Mouse (Mus musculus) spleen, postnatal 10 days (tissue): Measurements from ENCODE around the gene Vps54.
"Not testable (repeated sequence)": the region's sequence is repeated elsewhere in the genome, so short reads cannot be mapped to it uniquely, and the experiment has no call there.

Source experiments
- DNase-seq, 2 experiments: peaks; one replicate each; pipeline ENCODE4 v3.0.0; 2021 to 2022; ENCODE audit warnings: low spot score in 2 of 2

Vps54 gene

GRCm38 (mm10) chr11:21241351-21241750 is 2.3 kb downstream of the Vps54 start:
- no peak for DNase-seq

DNA sequence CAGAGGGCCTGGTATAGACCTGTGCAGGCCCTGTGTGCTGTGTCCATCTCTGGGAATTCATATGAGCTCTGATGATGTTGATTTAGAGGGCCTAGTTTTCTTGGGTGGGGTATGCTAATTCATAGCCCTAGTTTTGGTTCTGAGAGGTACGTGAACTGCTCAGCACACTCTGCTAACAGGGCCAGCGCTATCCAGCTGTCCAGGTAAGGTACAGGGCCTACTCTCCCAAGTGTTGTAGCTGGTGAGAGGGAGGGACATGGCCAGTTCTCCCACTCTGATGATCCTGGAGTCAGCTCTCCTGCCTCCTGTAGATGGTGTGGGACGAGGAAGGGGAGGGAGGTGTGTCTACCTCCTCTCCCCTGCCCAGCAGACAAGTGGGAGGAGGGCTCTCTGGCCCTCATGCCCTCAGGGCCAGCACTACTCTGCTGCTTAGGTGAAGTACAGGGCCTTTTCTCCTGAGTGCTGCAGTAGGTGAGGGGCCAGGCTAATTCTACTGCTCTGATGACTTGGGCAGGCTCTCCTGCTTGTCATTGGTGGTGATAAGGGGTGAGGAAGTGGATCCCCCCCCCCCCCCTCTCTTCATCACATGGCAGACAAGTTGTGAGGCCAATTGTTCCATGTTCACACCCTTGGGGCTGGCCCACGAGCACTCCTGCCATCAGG is 8.3 kb downstream of the Vps54 start:
- no peak for DNase-seq

DNA sequence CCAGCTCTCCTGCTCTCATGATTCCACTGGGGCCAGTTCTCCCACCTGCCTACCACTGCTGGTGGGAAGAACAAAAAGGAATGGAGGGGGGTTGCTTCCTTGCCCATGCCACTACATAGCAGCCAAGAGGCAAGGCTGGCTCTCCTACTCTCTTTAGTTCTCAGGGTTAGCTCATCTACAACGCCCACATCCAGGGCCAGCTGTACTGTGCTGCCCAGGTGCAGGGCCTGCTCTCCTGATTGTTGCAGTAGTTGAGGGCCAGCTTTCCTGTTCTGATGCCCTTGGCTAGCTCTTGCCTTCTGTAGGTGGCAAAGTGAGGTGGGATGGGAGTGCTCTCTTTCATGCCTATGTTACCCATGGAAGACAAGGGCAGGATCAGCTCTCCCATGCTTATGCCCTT is 8.9 kb downstream of the Vps54 start:
- DNase-seq, result no peak

- DNase-seq, result no peak
Measured at GRCm38 (mm10) chr11:21250366-21250765, 11.3 kb downstream of the Vps54 start.

- DNase-seq, result not testable (repeated sequence)
Measured at GRCm38 (mm10) chr11:21258611-21259010, 19.5 kb downstream of the Vps54 start.

- DNase-seq, result no peak
Measured at GRCm38 (mm10) chr11:21265423-21265822, 26.3 kb downstream of the Vps54 start.

DNA sequence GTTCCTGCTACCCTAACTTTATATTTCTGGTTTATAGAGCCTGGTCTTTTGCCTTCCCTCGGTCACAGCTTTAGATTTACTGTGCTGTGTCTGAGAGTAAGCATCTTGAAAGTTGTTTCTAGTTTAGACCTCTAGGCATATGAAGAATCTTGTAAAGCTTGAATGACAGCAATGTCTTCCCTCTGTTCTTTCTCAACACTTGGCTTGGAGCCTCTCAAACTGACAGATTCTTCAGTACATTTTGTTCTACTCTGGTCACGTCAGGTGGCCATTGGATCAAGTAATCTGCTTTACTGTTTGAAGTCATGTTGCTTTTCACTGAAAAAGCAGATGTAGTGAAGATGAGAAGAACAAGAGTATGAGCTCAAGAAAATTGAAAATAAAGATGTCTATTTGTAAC is 37.1 kb downstream of the Vps54 start:
- DNase-seq, result no peak

GRCm38 (mm10) chr11:21286391-21286790 is 47.3 kb downstream of the Vps54 start:
- no peak for DNase-seq

DNA sequence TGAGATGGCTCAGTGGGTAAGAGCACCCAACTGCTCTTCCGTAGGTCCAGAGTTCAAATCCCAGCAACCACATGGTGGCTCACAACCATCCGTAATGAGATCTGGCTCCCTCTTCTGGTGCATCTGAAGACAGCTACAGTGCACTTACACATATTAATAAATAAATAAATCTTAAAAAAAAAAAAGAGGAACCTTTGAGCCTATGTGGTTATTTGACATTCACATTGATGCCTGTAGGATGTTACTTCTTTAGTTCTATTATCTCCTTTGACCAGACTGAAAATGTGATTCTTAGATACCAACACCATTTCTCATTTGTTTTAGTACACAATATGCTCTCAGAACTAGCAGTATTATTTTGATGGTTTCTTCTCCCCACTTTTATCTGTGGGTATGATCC is 49.1 kb downstream of the Vps54 start:
- DNase-seq, result not testable (repeated sequence)

GRCm38 (mm10) chr11:21295486-21295885 is 56.4 kb downstream of the Vps54 start:
- no peak for DNase-seq

DNA sequence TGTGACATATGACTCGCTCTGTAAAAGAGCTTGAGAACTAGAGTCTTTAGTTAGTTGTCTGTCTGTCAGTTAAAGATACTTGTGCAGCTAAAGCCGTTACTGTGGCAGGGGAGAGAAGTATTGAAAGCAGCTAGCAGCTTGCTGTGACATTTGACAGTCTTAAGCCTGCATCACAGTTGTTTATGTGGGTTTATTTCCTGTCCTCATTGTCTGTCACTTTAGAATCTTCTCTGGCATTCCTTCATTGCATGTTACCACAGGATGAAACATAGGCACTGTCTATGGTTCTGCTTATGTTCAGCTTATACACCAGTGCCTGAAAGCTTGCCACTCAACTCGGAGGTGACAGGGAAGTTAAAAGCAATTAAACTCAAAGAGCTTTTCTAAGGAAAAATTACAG is 64.5 kb downstream of the Vps54 start:
- no peak for DNase-seq

GRCm38 (mm10) chr11:21307078-21307668 is 68.1 kb downstream of the Vps54 start:
- DNase-seq, result no peak

DNA sequence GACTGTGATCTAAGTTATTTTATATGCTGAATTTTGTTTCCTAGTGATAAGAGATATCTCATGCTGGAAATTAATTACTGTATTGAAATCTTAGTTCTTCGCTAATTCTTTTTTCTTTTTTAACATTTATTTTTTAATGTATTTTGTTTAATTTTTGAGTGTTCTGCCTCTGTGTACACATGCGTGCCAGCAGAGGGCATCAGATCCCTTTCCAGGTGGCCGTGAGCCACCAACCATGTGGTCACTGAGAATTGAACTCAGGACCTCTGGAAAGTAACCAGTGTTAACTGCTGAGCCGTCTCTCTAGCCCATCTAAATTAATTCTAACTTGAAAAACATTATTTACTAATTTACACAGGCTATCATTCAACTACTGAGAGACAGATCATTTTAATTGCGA is 69.0 kb downstream of the Vps54 start:
- DNase-seq, result peak in 1 of 2 experiments; percentile 50

GRCm38 (mm10) chr11:21309516-21309915 is 70.4 kb downstream of the Vps54 start:
- DNase-seq, result no peak

GRCm38 (mm10) chr11:21313922-21314657 is 75.0 kb downstream of the Vps54 start:
- DNase-seq, result peak; percentile 16 to 42

DNA sequence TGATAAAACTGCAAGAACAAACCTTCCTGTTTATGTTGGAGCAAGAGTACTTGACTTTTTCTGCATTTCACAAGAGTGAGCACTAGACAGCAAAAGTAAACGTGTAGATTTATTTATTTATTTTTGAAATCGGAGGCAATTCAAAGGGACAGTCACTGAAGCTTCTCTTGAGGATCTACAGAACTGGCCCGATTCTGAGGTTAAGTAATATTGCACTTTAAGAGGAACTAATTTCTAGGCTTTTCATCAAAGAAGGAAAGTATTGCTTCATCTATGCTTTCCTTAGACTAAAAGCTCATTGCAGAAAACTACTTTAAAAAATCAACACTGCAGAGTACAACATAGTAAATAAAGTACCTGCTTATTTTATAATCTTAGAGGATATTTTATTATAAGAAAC is 82.5 kb downstream of the Vps54 start:
- DNase-seq, result no peak

DNA sequence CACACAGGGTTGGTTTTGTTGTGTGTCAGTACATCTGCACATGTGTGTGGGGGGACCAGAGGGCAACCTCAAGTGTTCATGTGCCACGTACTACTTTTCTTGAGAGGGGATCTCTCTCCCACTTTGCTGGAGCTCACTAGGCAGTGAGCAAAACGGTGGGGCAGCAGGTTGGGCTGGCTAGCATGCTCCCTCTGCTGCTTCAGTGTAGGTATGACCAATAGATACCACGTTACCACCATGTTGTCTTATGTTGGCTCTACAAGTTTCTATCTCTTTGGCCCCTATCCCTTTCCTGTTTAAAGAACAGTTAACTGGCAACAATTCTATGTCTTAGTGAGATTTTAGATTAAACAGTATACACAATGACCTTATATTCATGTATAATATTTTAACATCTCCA is 83.3 kb downstream of the Vps54 start:
- DNase-seq, result no peak

GRCm38 (mm10) chr11:21325781-21326180 is 86.7 kb downstream of the Vps54 start:
- no peak for DNase-seq

DNA sequence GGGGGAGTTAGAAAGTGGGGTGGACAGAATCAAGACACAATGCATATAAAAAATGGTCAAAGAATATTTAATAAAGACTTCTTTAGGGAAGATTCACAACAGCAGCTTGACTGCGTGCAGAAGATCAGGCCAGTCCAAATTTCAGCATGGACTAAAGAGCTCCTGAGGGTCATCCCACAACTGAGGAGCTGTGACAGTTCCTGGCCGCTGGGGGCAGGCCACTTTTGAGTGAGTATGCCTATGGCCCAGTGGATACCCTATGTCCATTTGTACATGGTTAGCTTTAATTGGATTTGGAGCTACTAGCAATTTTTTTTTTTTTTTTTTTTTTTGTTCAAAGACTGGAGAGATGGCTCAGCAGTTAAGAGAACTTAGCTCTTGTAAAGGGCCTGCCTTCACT is 87.7 kb downstream of the Vps54 start:
- no peak for DNase-seq

DNA sequence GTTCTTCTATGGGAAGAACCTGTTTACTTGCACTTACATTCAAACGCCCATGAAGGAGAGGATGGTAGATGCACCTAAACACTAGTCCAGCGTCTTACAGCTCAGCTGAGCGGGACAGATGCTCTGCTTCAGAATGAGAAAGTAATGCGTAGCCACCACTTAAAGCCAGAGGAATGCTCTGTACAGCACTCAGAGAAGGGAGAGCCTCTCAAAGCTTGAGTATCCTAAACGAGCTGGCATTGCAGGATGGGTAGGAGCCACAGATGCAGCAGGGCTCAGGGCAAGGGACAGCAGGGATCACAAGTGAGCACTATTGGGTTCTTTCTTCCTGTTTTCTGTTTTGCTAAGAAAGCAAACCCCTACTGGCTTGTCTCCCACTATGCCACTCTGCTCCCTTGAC is 88.4 kb downstream of the Vps54 start:
- DNase-seq, result no peak

DNA sequence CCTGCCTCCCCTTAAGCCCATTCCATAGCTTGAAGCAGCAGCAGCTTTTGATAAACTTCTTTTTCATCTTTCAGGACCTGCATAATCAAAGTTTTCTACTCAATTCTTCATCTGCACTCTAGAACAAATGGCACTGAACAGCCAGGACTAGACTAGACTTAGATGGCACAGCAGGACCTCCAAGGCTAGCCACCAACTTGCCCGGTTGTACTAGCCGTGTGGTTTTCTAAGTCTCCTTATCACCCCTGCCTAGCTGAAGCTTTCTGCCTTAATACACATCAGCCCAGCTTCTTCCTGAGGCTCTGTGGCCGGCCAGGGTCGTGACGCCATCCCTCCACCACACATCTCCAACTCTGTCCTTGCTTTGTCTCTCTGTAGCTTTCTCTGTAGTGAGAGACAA is 89.1 kb downstream of the Vps54 start:
- DNase-seq, result no peak

- no peak for DNase-seq
Measured at GRCm38 (mm10) chr11:21332639-21333295, 93.7 kb downstream of the Vps54 start.

GRCm38 (mm10) chr11:21337855-21338254 is 98.8 kb downstream of the Vps54 start:
- no peak for DNase-seq
